Comparison of ENCODE assay signal across 27 mouse cellular contexts in genomic region chr2:180237601-180238345, GRCm38 (mm10). TPM values are rescaled to one million over a fixed set of nuclear protein-coding genes. Genes with fewer than 3 reads are reported as not detected.
A peak's percentile ranks its signal among the peaks of the same experiment; 100 is the strongest.
DNase-seq lines count a peak whose midpoint lies in the region; ATAC-seq lines count a peak whose summit lies in the region.
"Had no signal": no experiment of that assay in that cellular context is flagged by ENCODE, and none has a peak within 500 bp of the region (broad histone marks: within the 10 kb centered on the region; RNA-seq: fewer than 3 reads in every experiment).

No protein-coding gene starts in this region.

- peak; percentile 58 for DNase-seq in heart, adult 11 months
- no peak for DNase-seq in heart, postnatal 14 days
- DNase-seq in spleen, postnatal 10 days (ENCODE audit: low spot score in 2 of 2): peak; percentile 7 to 23
- DNase-seq in spleen, adult 12 weeks (ENCODE audit: low spot score): no peak
- no peak for DNase-seq in embryo, embryonic 11 days
- DNase-seq in right cerebral cortex, adult 18-20 months: no peak
- DNase-seq: adrenal gland, adult 8-10 months; cerebellum, adult 8-10 months; gastrocnemius, postnatal 10 days; heart, adult 2 months; heart, postnatal 4 days; lung, postnatal 4 days; spleen, adult 18-20 months had no signal

- H3K4me1 ChIP-seq in liver, embryonic 16.5 days (ENCODE audit: control insufficient read depth, low read depth, low read length): peaks cover 36% of the 10 kb centered on the region
- H3K4me1 ChIP-seq: hindbrain, embryonic 15.5 days had no signal

- no peaks in the 10 kb centered on the region for H3K9me3 ChIP-seq in liver, embryonic 16.5 days (replicated peaks; ENCODE audit: control insufficient read depth, low read length)
- H3K9me3 ChIP-seq: hindbrain, embryonic 15.5 days; lung, embryonic 15.5 days had no signal

- H3K36me3 ChIP-seq in liver, embryonic 16.5 days (ENCODE audit: control insufficient read depth, insufficient read depth): no peaks in the 10 kb centered on the region
- H3K36me3 ChIP-seq: embryonic facial prominence, embryonic 13.5 days; hindbrain, embryonic 15.5 days; limb, embryonic 12.5 days; lung, embryonic 15.5 days had no signal

- no peak for ATAC-seq in liver, embryonic 16.5 days (ENCODE audit: low read depth)
- ATAC-seq in granulocyte monocyte progenitor cell, adult 5-6 weeks (replicated peaks; ENCODE audit: poor library complexity, severe bottlenecking): no peak
- ATAC-seq: forebrain, embryonic 14.5 days; intestine, embryonic 16.5 days had no signal

- 61% methylated on average over 7 of the region's 7 CpGs for WGBS in liver, embryonic 16.5 days (ENCODE audit: insufficient replicate concordance)

- H3K27ac ChIP-seq in liver, embryonic 16.5 days (ENCODE audit: low read length): peak overlapping the region; percentile 87
- H3K27ac ChIP-seq: embryonic facial prominence, embryonic 13.5 days; heart, adult 2 months; hindbrain, embryonic 15.5 days; limb, embryonic 12.5 days; lung, embryonic 15.5 days had no signal

- no peak overlapping the region for H3K4me2 ChIP-seq in liver, embryonic 16.5 days (ENCODE audit: low read depth, low read length)
- H3K4me2 ChIP-seq: embryonic facial prominence, embryonic 13.5 days; hindbrain, embryonic 15.5 days; limb, embryonic 12.5 days; lung, embryonic 15.5 days had no signal

- H3K4me3 ChIP-seq in liver, embryonic 16.5 days (ENCODE audit: low read depth, low read length): no peak overlapping the region
- H3K4me3 ChIP-seq: embryonic facial prominence, embryonic 13.5 days; heart, adult 2 months; hindbrain, embryonic 15.5 days; limb, embryonic 12.5 days; lung, embryonic 15.5 days had no signal

- H3K27me3 ChIP-seq in liver, embryonic 16.5 days (ENCODE audit: control insufficient read depth, insufficient read depth, low read depth, low read length): no peaks in the 10 kb centered on the region
- H3K27me3 ChIP-seq: embryonic facial prominence, embryonic 13.5 days; hindbrain, embryonic 15.5 days; limb, embryonic 12.5 days; lung, embryonic 15.5 days had no signal

- no peak overlapping the region for H3K9ac ChIP-seq in liver, embryonic 16.5 days (ENCODE audit: low read depth, low read length)
- H3K9ac ChIP-seq: embryonic facial prominence, embryonic 13.5 days; hindbrain, embryonic 15.5 days; limb, embryonic 12.5 days; lung, embryonic 15.5 days had no signal

- intact Hi-C loops in heart, postnatal 14 days (cut with DNase I): no loop called here

RNA-seq across cellular contexts. Expression of gene Lama5, which starts 12.1 kb away (rescaled TPM):
- 10 to 100 TPM; 43.1 to 63.7 TPM for total RNA-seq in heart, postnatal 14 days (2021)
- 2.0 and 2.6 TPM in 2 replicates for polyA plus RNA-seq in liver, embryonic 16.5 days (2015; fragmentation: Nextera tagmentation; extraction: Ambion mirVana)
- 0.06 TPM in 1 of 2 replicates, not detected in the other for total RNA-seq in granulocyte monocyte progenitor cell, adult 5-6 weeks (2014; fragmentation: Nextera tagmentation)
- total RNA-seq in granulocyte monocyte progenitor cell, adult 5-6 weeks (2017): 0.05 TPM in 1 of 2 replicates, not detected in the other

RNA-seq across cellular contexts. Expression of gene Rps21, which starts 19.4 kb away (rescaled TPM):
- total RNA-seq in heart, postnatal 14 days (2021): 100 to 1,000 TPM; 460 to 507 TPM
- polyA plus RNA-seq in liver, embryonic 16.5 days (2015; fragmentation: Nextera tagmentation; extraction: Ambion mirVana): 262 and 314 TPM in 2 replicates
- total RNA-seq in granulocyte monocyte progenitor cell, adult 5-6 weeks (2014; fragmentation: Nextera tagmentation): 3,456 and 3,912 TPM in 2 replicates
- 1,093 and 2,216 TPM in 2 replicates for total RNA-seq in granulocyte monocyte progenitor cell, adult 5-6 weeks (2017)

RNA-seq across cellular contexts. Expression of gene Cables2, which starts 35.5 kb away (rescaled TPM):
- total RNA-seq in heart, postnatal 14 days (2021): 10 to 100 TPM; 14.3 to 14.6 TPM
- 1.3 and 1.7 TPM in 2 replicates for polyA plus RNA-seq in liver, embryonic 16.5 days (2015; fragmentation: Nextera tagmentation; extraction: Ambion mirVana)
- total RNA-seq in granulocyte monocyte progenitor cell, adult 5-6 weeks (2014; fragmentation: Nextera tagmentation): 13.3 and 25.8 TPM in 2 replicates
- total RNA-seq in granulocyte monocyte progenitor cell, adult 5-6 weeks (2017): 7.4 and 15.0 TPM in 2 replicates

RNA-seq across cellular contexts. Expression of gene Rbbp8nl, which starts 51.9 kb away (rescaled TPM):
- not detected for total RNA-seq in heart, postnatal 14 days (2021)
- not detected in 2 replicates for polyA plus RNA-seq in liver, embryonic 16.5 days (2015; fragmentation: Nextera tagmentation; extraction: Ambion mirVana)
- total RNA-seq in granulocyte monocyte progenitor cell, adult 5-6 weeks (2014; fragmentation: Nextera tagmentation): not detected in 2 replicates
- not detected in 2 replicates for total RNA-seq in granulocyte monocyte progenitor cell, adult 5-6 weeks (2017)
- total RNA-seq: adrenal gland, adult 8-10 months; gastrocnemius, postnatal 10 days; heart, adult 2 months; heart, postnatal 4 days; layer of hippocampus, postnatal 25 days; left cerebral cortex, postnatal 10 days; midbrain, postnatal 0 days; neutrophil, adult 5-6 weeks had no signal
- polyA plus RNA-seq: cortical plate, adult 2 months; forebrain, embryonic 14.5 days; heart, adult 2 months; heart, embryonic 14.5 days; hindbrain, embryonic 15.5 days; midbrain, postnatal 0 days had no signal

Comparison
In these comparisons a context has a peak if more than half of its experiments do, and no peak if none do; other contexts are left out.
1. DNase-seq: peak in heart, adult 11 months (single experiment) and spleen, postnatal 10 days (2 of 2); none in heart, postnatal 14 days (0 of 2), spleen, adult 12 weeks (single experiment), embryo, embryonic 11 days (single experiment) and right cerebral cortex, adult 18-20 months (single experiment).
2. RNA of gene Lama5, which starts 12.1 kb away (total RNA-seq): 43.1 to 63.7 TPM in heart, postnatal 14 days; 0.05 to 0.06 TPM in granulocyte monocyte progenitor cell, adult 5-6 weeks; every median in the first group is over 10 times any median in the second.